Comparison of ENCODE assay signal across 7 mouse cellular contexts in genomic region chr17:34024317-34024821, GRCm38 (mm10). TPM values are rescaled to one million over a fixed set of nuclear protein-coding genes. Genes with fewer than 3 reads are reported as not detected.
DNase-seq lines count a peak whose midpoint lies in the region; ATAC-seq lines count a peak whose summit lies in the region.

Gene Ring1, minus strand, starts transcription at chr17:34024680.

- H3K9ac ChIP-seq in intestine, embryonic 16.5 days (ENCODE audit: low read depth, low read length) = peak within 1 kb of the TSS; percentile 93
- peak within 1 kb of the TSS; percentile 88 for H3K9ac ChIP-seq in midbrain, embryonic 12.5 days (replicated peaks)

- peak within 1 kb of the TSS; percentile 84 for H3K27ac ChIP-seq in intestine, embryonic 16.5 days (ENCODE audit: low read length)
- peak within 1 kb of the TSS; percentile 98 for H3K27ac ChIP-seq in limb, embryonic 10.5 days
- H3K27ac ChIP-seq in midbrain, embryonic 12.5 days (replicated peaks) = peak within 1 kb of the TSS; percentile 96

- peak within 1 kb of the TSS; percentile 90 for H3K4me3 ChIP-seq in intestine, embryonic 16.5 days (ENCODE audit: low read length)
- peak within 1 kb of the TSS; percentile 77 for H3K4me3 ChIP-seq in limb, embryonic 10.5 days
- H3K4me3 ChIP-seq in midbrain, embryonic 12.5 days = peak within 1 kb of the TSS; percentile 95

- peak within 1 kb of the TSS; percentile 94 for H3K4me2 ChIP-seq in intestine, embryonic 16.5 days (ENCODE audit: low read depth, low read length)
- H3K4me2 ChIP-seq in midbrain, embryonic 12.5 days (replicated peaks) = peak within 1 kb of the TSS; percentile 88

- ATAC-seq in intestine, embryonic 16.5 days = peak; percentile 62
- peak; percentile 57 for ATAC-seq in midbrain, embryonic 12.5 days (ENCODE audit: low FRiP score, low read depth)

- H3K4me1 ChIP-seq in intestine, embryonic 16.5 days (ENCODE audit: control insufficient read depth, insufficient read depth, low read length) = peaks cover 36% of the 10 kb centered on the region
- peaks cover 63% of the 10 kb centered on the region for H3K4me1 ChIP-seq in limb, embryonic 10.5 days
- peaks cover 52% of the 10 kb centered on the region for H3K4me1 ChIP-seq in midbrain, embryonic 12.5 days

- under 1% methylated on average over 58 of the region's 58 CpGs for WGBS in intestine, embryonic 16.5 days
- WGBS in limb, embryonic 10.5 days = under 1% methylated on average over 58 of the region's 58 CpGs
- under 1% methylated on average over 58 of the region's 58 CpGs for WGBS in midbrain, embryonic 12.5 days

- peak; percentile 93 for DNase-seq in adrenal gland, adult 2 months
- DNase-seq in embryo, embryonic 11.5 days (ENCODE audit: low read depth, low spot score) = peak; percentile 78
- peak; percentile 74 to 86 for DNase-seq in gastrocnemius, postnatal 4 days (ENCODE audit: low spot score in 2 of 2)
- DNase-seq in limb, embryonic 10.5 days (ENCODE audit: low spot score) = peak; percentile 94
- peak; percentile 77 to 90 for DNase-seq in spleen, adult 18-20 months

- H3K36me3 ChIP-seq in intestine, embryonic 16.5 days (ENCODE audit: control insufficient read depth, insufficient read depth, low read length) = peaks cover 29% of the 10 kb centered on the region
- H3K36me3 ChIP-seq in limb, embryonic 10.5 days = peaks cover 55% of the 10 kb centered on the region
- H3K36me3 ChIP-seq in midbrain, embryonic 12.5 days = peaks cover 47% of the 10 kb centered on the region

- H3K27me3 ChIP-seq in intestine, embryonic 16.5 days (replicated peaks; ENCODE audit: control insufficient read depth, insufficient read depth, low read length) = no peaks in the 10 kb centered on the region
- H3K27me3 ChIP-seq in limb, embryonic 10.5 days (ENCODE audit: low read depth, poor library complexity, severe bottlenecking) = no peaks in the 10 kb centered on the region
- H3K27me3 ChIP-seq in midbrain, embryonic 12.5 days = no peaks in the 10 kb centered on the region

- H3K9me3 ChIP-seq in intestine, embryonic 16.5 days (ENCODE audit: control insufficient read depth, low read length) = 0 out of 2 replicates have a peak, but pooled peaks cover 4% of the 10 kb centered on the region
- H3K9me3 ChIP-seq in limb, embryonic 10.5 days (replicated peaks) = 0 out of 2 replicates have a peak, but pooled peaks cover 9% of the 10 kb centered on the region
- H3K9me3 ChIP-seq in midbrain, embryonic 12.5 days = peaks cover 8% of the 10 kb centered on the region

RNA-seq across cellular contexts. Expression of gene Ring1, which starts in this region (rescaled TPM):
- 10 to 100 TPM; 41.4 to 57.0 TPM for total RNA-seq in adrenal gland, adult 2 months (2021)
- polyA plus RNA-seq in adrenal gland, adult 2 months (2012; rRNA removed) = 70.0 and 92.4 TPM in 2 replicates
- 10 to 100 TPM; 19.3 to 20.9 TPM for total RNA-seq in gastrocnemius, postnatal 4 days (2021)
- polyA plus RNA-seq in intestine, embryonic 16.5 days (2015; fragmentation: Nextera tagmentation; extraction: Ambion mirVana) = 9.3 and 12.1 TPM in 2 replicates
- 11.8 and 15.0 TPM in 2 replicates for polyA plus RNA-seq in limb, embryonic 10.5 days (2016; fragmentation: Nextera tagmentation; extraction: Ambion mirVana)
- 25.2 and 27.0 TPM in 2 replicates for polyA plus RNA-seq in midbrain, embryonic 12.5 days (2016; fragmentation: Nextera tagmentation; extraction: Ambion mirVana)

Comparison
In these comparisons a context has a peak if more than half of its experiments do, and no peak if none do; other contexts are left out.
1. Peak in every context shown above with its lines: DNase-seq, ATAC-seq, H3K4me3 ChIP-seq and H3K27ac ChIP-seq.